Mouse (Mus musculus) stomach, postnatal 0 days (tissue): ENCODE data around the gene Mrpl33. TPM values are rescaled to one million over a fixed set of nuclear protein-coding genes. Genes with fewer than 3 reads are reported as not detected.

Experiments used
- ATAC-seq: fragments of 200-750 bp; cut with Nextera tagmentation; 2 replicates; pipeline ENCODE4 v1.8.0; 2017; ENCODE audit not compliant: low FRiP score, low TSS enrichment
- DNase-seq: peaks from one replicate; pipeline ENCODE4 v3.0.0-alpha.2; 2016; ENCODE audit warnings: low spot score
- H3K27ac ChIP-seq: fragments of 300-500 bp; sonication (generic); replicated peaks from 2 replicates; pipeline ENCODE4 v1.5.1; 2014; ENCODE audit warnings: mild to moderate bottlenecking, control low read depth
- H3K27me3 ChIP-seq: fragments of 300-500 bp; sonication (generic); 2 replicates; pipeline ENCODE4 v1.6.1; 2014; ENCODE audit warnings: low read length; ENCODE audit not compliant: control insufficient read depth, insufficient read depth
- H3K36me3 ChIP-seq: fragments of 300-500 bp; sonication (generic); 2 replicates; pipeline ENCODE4 v1.6.1; 2014; ENCODE audit warnings: low read length, mixed read lengths; ENCODE audit not compliant: control insufficient read depth, insufficient read depth
- H3K4me1 ChIP-seq: fragments of 300-500 bp; sonication (generic); replicated peaks from 2 replicates; pipeline ENCODE4 v1.6.1; 2014; ENCODE audit warnings: antibody characterized with exemption; ENCODE audit not compliant: control insufficient read depth, insufficient read depth
- H3K4me2 ChIP-seq: fragments of 300-500 bp; sonication (generic); replicated peaks from 2 replicates; pipeline ENCODE4 v1.6.1; 2014; ENCODE audit warnings: low read depth, mild to moderate bottlenecking, control low read depth, moderate library complexity
- H3K4me3 ChIP-seq: fragments of 300-500 bp; sonication (generic); 2 replicates; pipeline ENCODE4 v1.5.1; 2014; ENCODE audit warnings: low read depth, low read length, control low read depth
- H3K9ac ChIP-seq: fragments of 300-500 bp; sonication (generic); 2 replicates; pipeline ENCODE4 v1.6.1; 2014; ENCODE audit warnings: mild to moderate bottlenecking, low read length, control low read depth, mixed read lengths
- H3K9me3 ChIP-seq: fragments of 300-500 bp; sonication (generic); 2 replicates; pipeline ENCODE4 v1.6.1; 2016; ENCODE audit warnings: low read length; ENCODE audit not compliant: control insufficient read depth
- CTCF ChIP-seq: IDR thresholded peaks from 2 replicates; pipeline ENCODE4 v1.5.1; 2016; ENCODE audit warnings: antibody characterized with exemption, low read depth, mild to moderate bottlenecking, moderate library complexity
- EP300 ChIP-seq: optimal IDR thresholded peaks from 2 replicates; pipeline ENCODE3; 2016; ENCODE audit warnings: antibody characterized with exemption
- WGBS: fragments of 180-500 bp; shearing (Covaris S2); extraction: QIAGEN DNeasy Blood & Tissue Kit; methylation state at CpG from one replicate; pipeline ENCODE4 v1.1.7; 2014; 5-methylcytosine and 5-hydroxymethylcytosine counted together
- polyA plus RNA-seq: library from polyadenylated mRNA; unstranded; fragments of >200 nt; fragmentation: Nextera tagmentation; extraction: Ambion mirVana; gene quantifications from 2 replicates; pipeline ENCODE4 v1.2.1, GENCODE M21; 2015

Gene Mrpl33
- 359 and 382 TPM in 2 replicates for polyA plus RNA-seq

DNA sequence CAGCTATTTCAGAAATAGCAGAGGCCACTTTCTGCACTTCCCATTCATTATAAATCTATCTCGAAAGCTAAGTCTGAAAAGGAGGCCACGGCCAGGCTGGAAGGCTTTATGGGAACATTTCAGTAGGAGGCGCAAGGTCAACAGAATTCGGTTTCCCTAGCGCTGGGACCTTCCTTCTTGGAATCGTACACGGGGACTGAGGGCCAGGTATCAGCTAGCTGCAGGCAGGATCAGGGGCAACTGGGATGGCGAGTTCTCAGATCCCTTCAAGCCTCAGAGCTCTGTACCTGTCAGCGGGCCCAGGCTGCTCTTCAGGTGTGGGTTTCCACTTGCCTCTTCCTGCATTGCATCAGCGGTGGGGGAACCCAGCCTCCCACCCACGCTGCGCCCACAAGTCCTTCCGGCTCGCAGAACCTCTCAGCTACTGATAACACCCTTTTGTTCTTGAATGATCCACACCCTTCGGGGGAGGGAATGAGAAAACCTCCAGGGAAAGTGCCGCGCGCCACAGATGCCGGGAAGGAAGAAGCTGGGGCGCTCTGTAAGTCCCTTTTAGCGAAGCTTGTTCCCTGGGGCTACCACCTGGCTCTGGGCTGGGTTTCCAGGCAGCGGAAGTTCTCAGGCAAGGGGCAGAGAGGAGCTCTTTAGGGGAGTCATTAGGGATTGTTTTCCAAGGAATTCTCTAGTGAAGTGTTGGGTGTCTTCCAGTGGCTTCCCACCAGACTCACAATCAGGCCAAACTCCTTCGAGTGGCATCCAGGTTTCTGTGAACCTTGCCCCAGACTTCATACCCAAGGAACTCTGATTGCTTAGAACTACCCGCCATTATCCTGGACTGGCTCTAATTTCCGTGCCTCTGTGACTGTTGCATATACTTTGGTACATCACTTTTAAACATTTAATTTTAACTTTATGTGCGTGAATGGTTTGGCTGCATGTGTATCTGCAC lies at the start of gene Mrpl33:
Mrpl33 (plus strand) TSS at position 455 of the 949 bp plus-strand sequence.
- DNase-seq (peak; percentile 88), ATAC-seq (peak; percentile 91)
- H3K4me3 ChIP-seq, result peak within 1 kb of the TSS; percentile 31

DNA sequence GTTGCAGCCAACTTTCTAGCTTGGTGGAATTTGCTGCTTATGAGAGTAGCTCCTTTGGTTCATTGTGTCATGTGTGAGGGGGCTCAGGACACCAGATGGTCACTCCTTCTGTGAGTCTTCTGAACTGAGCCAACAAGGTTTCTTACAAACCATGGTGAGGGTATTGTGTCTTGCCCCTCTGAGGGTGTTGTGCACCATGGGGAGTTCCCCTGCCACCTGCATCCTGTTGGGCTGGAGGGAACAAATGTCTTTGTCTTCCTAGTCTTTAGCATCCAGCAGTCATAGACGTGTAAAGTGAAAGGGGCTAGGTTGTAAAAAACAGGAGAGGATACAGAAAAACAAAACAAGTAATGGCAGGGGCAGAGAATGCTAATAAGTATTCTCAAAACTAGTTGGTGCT lies 37.3 kb upstream of the Mrpl33 start:
- no peak for DNase-seq
- H3K4me2 ChIP-seq, result no peak overlapping the region
- H3K27ac ChIP-seq, result no peak overlapping the region
- no peaks in the 10 kb centered on the region for H3K36me3 ChIP-seq
- no peak overlapping the region for H3K4me3 ChIP-seq
- TF ChIP-seq CTCF (no peak), EP300 (no peak)
- no peaks in the 10 kb centered on the region for H3K9me3 ChIP-seq
- H3K9ac ChIP-seq, result no peak overlapping the region
- no peaks in the 10 kb centered on the region for H3K27me3 ChIP-seq
- H3K4me1 ChIP-seq, result peaks cover 3% of the 10 kb centered on the region; the same call in 1 of the 2 replicates
- no peak for ATAC-seq
- WGBS, result 53% methylated on average over 1 of the region's 1 CpGs

More for the DNA sequence above, at the start of gene Mrpl33:
- WGBS, result 9% methylated on average over 26 of the region's 26 CpGs
- Histone ChIP-seq H3K4me2 (peak within 1 kb of the TSS; percentile 58), H3K27me3 (no peaks in the 10 kb centered on the region), H3K9ac (peak within 1 kb of the TSS; percentile 14), H3K4me1 (peaks cover 7% of the 10 kb centered on the region; the same call in 1 of the 2 replicates), H3K27ac (peak within 1 kb of the TSS; percentile 73), H3K36me3 (no peaks in the 10 kb centered on the region), H3K9me3 (no peaks in the 10 kb centered on the region)
- TF ChIP-seq EP300 (peak; percentile 61), CTCF (peak; percentile 70)

DNA sequence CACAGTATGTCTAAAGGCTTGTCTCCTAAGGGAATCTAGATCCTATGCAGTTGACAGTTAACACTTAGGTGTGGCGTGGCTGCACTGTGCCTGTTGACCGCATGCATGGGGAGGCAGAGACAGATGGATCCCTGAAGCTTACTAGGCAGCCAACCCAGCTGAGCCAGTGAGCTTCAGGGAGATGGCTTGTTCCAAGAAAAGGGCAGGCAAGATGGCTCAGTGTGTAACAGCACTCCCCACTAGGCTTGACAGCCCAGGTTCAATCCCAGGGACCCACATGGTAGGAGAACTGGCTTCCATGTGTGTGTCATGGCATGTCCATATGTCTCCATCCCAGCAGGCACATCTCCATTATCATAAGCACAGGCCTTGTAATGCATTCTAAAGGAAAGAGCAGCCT lies 36.4 kb upstream of the Mrpl33 start:
- DNase-seq (no peak), ATAC-seq (no peak)
- peaks cover 3% of the 10 kb centered on the region; the same call in 1 of the 2 replicates for H3K4me1 ChIP-seq
- no peak overlapping the region for H3K4me3 ChIP-seq
- no peak overlapping the region for H3K27ac ChIP-seq
- 94% methylated on average over 2 of the region's 2 CpGs for WGBS
- TF ChIP-seq EP300 (no peak), CTCF (no peak)
- H3K4me2 ChIP-seq, result no peak overlapping the region
- no peaks in the 10 kb centered on the region for H3K36me3 ChIP-seq
- no peak overlapping the region for H3K9ac ChIP-seq
- no peaks in the 10 kb centered on the region for H3K9me3 ChIP-seq
- H3K27me3 ChIP-seq, result no peaks in the 10 kb centered on the region

DNA sequence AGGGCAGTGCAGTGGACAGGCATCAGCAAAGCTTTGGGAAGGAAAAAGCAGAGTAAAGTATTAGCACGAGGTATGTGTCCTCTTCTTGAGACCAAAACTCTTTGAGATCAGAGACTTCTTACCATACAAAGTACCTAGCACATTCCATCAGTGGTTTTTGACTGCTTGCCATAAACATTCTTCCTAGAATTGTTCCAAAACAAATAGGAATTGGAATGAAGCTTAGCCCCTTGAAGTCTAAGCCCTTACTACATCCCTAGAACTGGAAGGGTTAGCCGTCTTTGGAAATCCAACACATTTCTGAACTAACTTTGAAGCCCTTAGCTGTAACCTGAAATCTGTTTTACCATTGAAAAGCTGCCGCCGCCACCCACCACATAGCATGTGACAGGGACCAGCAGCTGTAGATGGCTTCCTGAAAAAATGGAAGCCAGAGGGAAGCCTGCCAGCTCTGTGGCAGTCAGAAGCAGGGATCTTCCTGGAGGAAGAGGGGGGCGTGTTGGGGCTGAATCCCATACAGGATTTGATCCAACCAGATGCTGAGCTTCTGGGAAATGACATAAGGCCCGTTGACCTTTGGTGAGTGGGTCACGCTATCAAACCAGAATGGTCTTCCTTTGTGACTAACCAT lies 34.6 kb upstream of the Mrpl33 start:
- DNase-seq (no peak), ATAC-seq (no peak; the same call in 1 of the 2 replicates)
- no peak overlapping the region for H3K9ac ChIP-seq
- no peaks in the 10 kb centered on the region for H3K36me3 ChIP-seq
- H3K4me3 ChIP-seq, result no peak overlapping the region
- 64% methylated on average over 7 of the region's 7 CpGs for WGBS
- H3K27ac ChIP-seq, result no peak overlapping the region; the same call in 1 of the 2 replicates
- TF ChIP-seq CTCF (no peak), EP300 (no peak)
- H3K4me2 ChIP-seq, result no peak overlapping the region
- peaks cover 3% of the 10 kb centered on the region; the same call in 1 of the 2 replicates for H3K4me1 ChIP-seq
- H3K27me3 ChIP-seq, result no peaks in the 10 kb centered on the region
- no peaks in the 10 kb centered on the region for H3K9me3 ChIP-seq

DNA sequence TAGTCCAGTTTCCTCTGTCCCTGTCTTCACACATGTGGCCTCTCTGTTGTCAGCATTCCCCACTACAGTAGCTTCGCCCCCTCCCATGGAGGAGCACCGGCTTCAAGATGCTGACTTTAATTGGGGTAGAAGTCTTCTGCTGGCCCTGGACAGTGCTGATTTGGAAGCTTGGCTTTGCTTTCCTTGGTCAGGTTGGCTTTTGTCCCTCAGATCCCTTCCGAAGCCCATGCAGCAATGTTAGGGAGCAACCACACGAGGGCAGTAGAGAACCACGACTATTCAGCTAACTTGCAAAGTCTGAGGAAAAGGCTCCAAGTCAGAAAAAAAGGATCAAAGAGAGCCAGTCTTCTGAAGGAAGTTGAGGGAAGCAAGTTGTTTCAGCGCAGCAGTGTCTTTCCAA lies 33.2 kb upstream of the Mrpl33 start:
- DNase-seq (peak; percentile 83), ATAC-seq (peak; percentile 40)
- WGBS, result 6% methylated on average over 6 of the region's 6 CpGs
- Histone ChIP-seq H3K4me3 (no peak overlapping the region), H3K27me3 (no peaks in the 10 kb centered on the region), H3K9me3 (no peaks in the 10 kb centered on the region), H3K4me2 (0 out of 2 replicates have a peak overlapping the region, but pooled peaks have one; percentile 17), H3K27ac (peak overlapping the region; percentile 65), H3K9ac (peak overlapping the region; percentile 41; the same call in 1 of the 2 replicates), H3K4me1 (peaks cover 3% of the 10 kb centered on the region; the same call in 1 of the 2 replicates), H3K36me3 (no peaks in the 10 kb centered on the region)
- TF ChIP-seq EP300, result no peak
- peak; percentile 99 for TF ChIP-seq CTCF
